ENCODE assay signal across 14 mouse cellular contexts in the genomic region with DNA sequence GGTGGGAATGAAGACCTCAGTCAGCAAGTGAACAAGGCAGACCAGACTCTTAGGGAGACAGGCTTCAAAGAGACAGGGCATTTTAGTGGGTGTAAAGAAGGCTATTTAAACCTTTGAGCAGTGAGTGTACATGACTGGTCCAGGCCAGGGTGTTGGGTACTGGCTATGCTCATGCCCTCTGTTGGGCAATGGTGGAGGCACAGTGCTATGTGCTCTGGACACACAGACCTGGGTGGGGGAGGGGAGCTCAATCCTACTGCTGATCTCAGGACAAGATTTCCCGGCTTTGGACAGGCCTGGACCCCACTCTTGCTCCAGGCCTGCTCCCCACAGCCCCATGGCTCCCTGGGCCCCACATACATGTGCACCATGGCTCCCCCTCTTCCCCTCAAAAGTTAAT.
A peak's percentile ranks its signal among the peaks of the same experiment; 100 is the strongest.
DNase-seq lines count a peak whose midpoint lies in the region; ATAC-seq and TF ChIP-seq lines count a peak whose summit lies in the region.
"Had no signal": no experiment of that assay in that cellular context is flagged by ENCODE, and none has a peak within 500 bp of the region (broad histone marks: within the 10 kb centered on the region; RNA-seq: fewer than 3 reads in every experiment).

No protein-coding gene starts in this region.

- H3K9ac ChIP-seq in hindbrain, postnatal 0 days (replicated peaks; ENCODE audit: low read length), result no peak overlapping the region
- no peak overlapping the region for H3K9ac ChIP-seq in hindbrain, embryonic 13.5 days
- no peak overlapping the region for H3K9ac ChIP-seq in stomach, embryonic 15.5 days
- H3K9ac ChIP-seq in stomach, postnatal 0 days (ENCODE audit: low read length), result no peak overlapping the region
- no peak overlapping the region for H3K9ac ChIP-seq in forebrain, embryonic 12.5 days
- H3K9ac ChIP-seq: embryonic facial prominence, embryonic 13.5 days had no signal

- WGBS in hindbrain, postnatal 0 days, result 40% methylated on average over 1 of the region's 1 CpGs
- WGBS in hindbrain, embryonic 13.5 days, result 38% methylated on average over 1 of the region's 1 CpGs
- WGBS in stomach, embryonic 15.5 days, result 27% methylated on average over 1 of the region's 1 CpGs
- WGBS in stomach, postnatal 0 days, result 82% methylated on average over 1 of the region's 1 CpGs
- 15% methylated on average over 1 of the region's 1 CpGs for WGBS in forebrain, embryonic 12.5 days

- H3K4me1 ChIP-seq in hindbrain, postnatal 0 days (ENCODE audit: insufficient read depth, low read length), result no peaks in the 10 kb centered on the region
- peaks cover 7% of the 10 kb centered on the region for H3K4me1 ChIP-seq in hindbrain, embryonic 13.5 days (replicated peaks)
- H3K4me1 ChIP-seq in stomach, embryonic 15.5 days, result no peaks in the 10 kb centered on the region
- H3K4me1 ChIP-seq in stomach, postnatal 0 days (replicated peaks; ENCODE audit: control insufficient read depth, insufficient read depth), result no peaks in the 10 kb centered on the region
- H3K4me1 ChIP-seq in forebrain, embryonic 12.5 days, result peaks cover 19% of the 10 kb centered on the region
- H3K4me1 ChIP-seq: megakaryocyte, embryonic 14.5 days had no signal

- no peaks in the 10 kb centered on the region for H3K9me3 ChIP-seq in hindbrain, postnatal 0 days (ENCODE audit: low read length)
- no peaks in the 10 kb centered on the region for H3K9me3 ChIP-seq in hindbrain, embryonic 13.5 days
- H3K9me3 ChIP-seq in stomach, embryonic 15.5 days, result no peaks in the 10 kb centered on the region
- H3K9me3 ChIP-seq in stomach, postnatal 0 days (ENCODE audit: control insufficient read depth, low read length), result no peaks in the 10 kb centered on the region
- no peaks in the 10 kb centered on the region for H3K9me3 ChIP-seq in forebrain, embryonic 12.5 days

- no peak for ATAC-seq in hindbrain, postnatal 0 days
- ATAC-seq in hindbrain, embryonic 13.5 days (ENCODE audit: low FRiP score), result no peak
- 0 out of 2 replicates have a peak, but pooled peaks have one; percentile 22 for ATAC-seq in stomach, embryonic 15.5 days (ENCODE audit: insufficient read depth, low FRiP score, low read depth)
- ATAC-seq in stomach, postnatal 0 days (ENCODE audit: low FRiP score, low TSS enrichment), result no peak
- ATAC-seq in forebrain, embryonic 12.5 days (ENCODE audit: low FRiP score), result 0 out of 2 replicates have a peak, but pooled peaks have one; percentile 63
- ATAC-seq: activated CD4-positive, CD25-positive, alpha-beta regulatory T cell, adult 4 months had no signal

- H3K36me3 ChIP-seq in hindbrain, postnatal 0 days (ENCODE audit: insufficient read depth, low read length), result no peaks in the 10 kb centered on the region
- H3K36me3 ChIP-seq in hindbrain, embryonic 13.5 days, result no peaks in the 10 kb centered on the region
- H3K36me3 ChIP-seq in stomach, embryonic 15.5 days, result no peaks in the 10 kb centered on the region
- no peaks in the 10 kb centered on the region for H3K36me3 ChIP-seq in stomach, postnatal 0 days (ENCODE audit: control insufficient read depth, insufficient read depth, low read length)
- H3K36me3 ChIP-seq in forebrain, embryonic 12.5 days (replicated peaks), result no peaks in the 10 kb centered on the region
- H3K36me3 ChIP-seq: embryonic facial prominence, embryonic 13.5 days had no signal

- DNase-seq in hindbrain, postnatal 0 days (ENCODE audit: low spot score), result peak; percentile 24
- DNase-seq in stomach, postnatal 0 days (ENCODE audit: low spot score), result no peak
- peak; percentile 67 for DNase-seq in retina, postnatal 1 day
- DNase-seq in adrenal gland, postnatal 4 days (ENCODE audit: low spot score in 2 of 2), result no peak
- DNase-seq in kidney, adult 8-10 months, result no peak
- DNase-seq: gastrocnemius, postnatal 10 days; kidney, adult 11 months had no signal

- H3K4me3 ChIP-seq in hindbrain, postnatal 0 days (ENCODE audit: low read length), result no peak overlapping the region
- H3K4me3 ChIP-seq in hindbrain, embryonic 13.5 days, result no peak overlapping the region
- H3K4me3 ChIP-seq in stomach, embryonic 15.5 days (replicated peaks), result no peak overlapping the region
- H3K4me3 ChIP-seq in stomach, postnatal 0 days (ENCODE audit: low read depth, low read length), result no peak overlapping the region
- H3K4me3 ChIP-seq in forebrain, embryonic 12.5 days (replicated peaks), result no peak overlapping the region
- H3K4me3 ChIP-seq: embryonic facial prominence, embryonic 13.5 days had no signal

- TF ChIP-seq EP300 in stomach, postnatal 0 days (optimal IDR thresholded peaks at IDR 0.05), result no peak

- no peak overlapping the region for H3K4me2 ChIP-seq in hindbrain, postnatal 0 days (ENCODE audit: low read depth, low read length)
- no peak overlapping the region for H3K4me2 ChIP-seq in hindbrain, embryonic 13.5 days
- no peak overlapping the region for H3K4me2 ChIP-seq in stomach, embryonic 15.5 days
- H3K4me2 ChIP-seq in stomach, postnatal 0 days (replicated peaks; ENCODE audit: low read depth), result no peak overlapping the region
- no peak overlapping the region for H3K4me2 ChIP-seq in forebrain, embryonic 12.5 days
- H3K4me2 ChIP-seq: embryonic facial prominence, embryonic 13.5 days; liver, embryonic 11.5 days had no signal

- TF ChIP-seq CTCF in hindbrain, postnatal 0 days (IDR thresholded peaks at IDR 0.05; ENCODE audit: low read depth), result peak; percentile 43
- TF ChIP-seq CTCF in stomach, postnatal 0 days (IDR thresholded peaks at IDR 0.05; ENCODE audit: low read depth), result no peak

- no peaks in the 10 kb centered on the region for H3K27me3 ChIP-seq in hindbrain, postnatal 0 days (ENCODE audit: insufficient read depth, low read length)
- H3K27me3 ChIP-seq in hindbrain, embryonic 13.5 days, result no peaks in the 10 kb centered on the region
- H3K27me3 ChIP-seq in stomach, embryonic 15.5 days (replicated peaks), result no peaks in the 10 kb centered on the region
- no peaks in the 10 kb centered on the region for H3K27me3 ChIP-seq in stomach, postnatal 0 days (ENCODE audit: control insufficient read depth, insufficient read depth, low read length)
- H3K27me3 ChIP-seq in forebrain, embryonic 12.5 days, result no peaks in the 10 kb centered on the region
- H3K27me3 ChIP-seq: embryonic facial prominence, embryonic 13.5 days; megakaryocyte, embryonic 14.5 days had no signal

- H3K27ac ChIP-seq in hindbrain, postnatal 0 days, result no peak overlapping the region
- no peak overlapping the region for H3K27ac ChIP-seq in hindbrain, embryonic 13.5 days
- H3K27ac ChIP-seq in stomach, embryonic 15.5 days, result no peak overlapping the region
- no peak overlapping the region for H3K27ac ChIP-seq in stomach, postnatal 0 days (replicated peaks)
- H3K27ac ChIP-seq in forebrain, embryonic 12.5 days, result no peak overlapping the region
- H3K27ac ChIP-seq: embryonic facial prominence, embryonic 13.5 days had no signal

Comparison
In these comparisons a context has a peak if more than half of its experiments do, and no peak if none do; other contexts are left out.
1. ATAC-seq: peak in stomach, embryonic 15.5 days (single experiment) and forebrain, embryonic 12.5 days (single experiment); none in hindbrain, postnatal 0 days (single experiment), hindbrain, embryonic 13.5 days (single experiment) and stomach, postnatal 0 days (single experiment).
2. DNase-seq: peak in hindbrain, postnatal 0 days (single experiment) and retina, postnatal 1 day (single experiment); none in stomach, postnatal 0 days (single experiment), adrenal gland, postnatal 4 days (0 of 2) and kidney, adult 8-10 months (0 of 2).